Mouse (Mus musculus) spleen, postnatal 0 days (tissue): ENCODE measurements around the gene Fbh1. TPM values are rescaled to one million over a fixed set of nuclear protein-coding genes. Genes with fewer than 3 reads are reported as not detected.

ENCODE experiments used
- polyA plus RNA-seq: library from polyadenylated mRNA; unstranded; fragments of >200 nt; fragmentation: Nextera tagmentation; extraction: Ambion mirVana; gene quantifications from 2 replicates; pipeline ENCODE4 v1.2.1, GENCODE M21; 2015

The Fbh1 gene
- 35.5 and 39.6 TPM in 2 replicates for polyA plus RNA-seq

DNA sequence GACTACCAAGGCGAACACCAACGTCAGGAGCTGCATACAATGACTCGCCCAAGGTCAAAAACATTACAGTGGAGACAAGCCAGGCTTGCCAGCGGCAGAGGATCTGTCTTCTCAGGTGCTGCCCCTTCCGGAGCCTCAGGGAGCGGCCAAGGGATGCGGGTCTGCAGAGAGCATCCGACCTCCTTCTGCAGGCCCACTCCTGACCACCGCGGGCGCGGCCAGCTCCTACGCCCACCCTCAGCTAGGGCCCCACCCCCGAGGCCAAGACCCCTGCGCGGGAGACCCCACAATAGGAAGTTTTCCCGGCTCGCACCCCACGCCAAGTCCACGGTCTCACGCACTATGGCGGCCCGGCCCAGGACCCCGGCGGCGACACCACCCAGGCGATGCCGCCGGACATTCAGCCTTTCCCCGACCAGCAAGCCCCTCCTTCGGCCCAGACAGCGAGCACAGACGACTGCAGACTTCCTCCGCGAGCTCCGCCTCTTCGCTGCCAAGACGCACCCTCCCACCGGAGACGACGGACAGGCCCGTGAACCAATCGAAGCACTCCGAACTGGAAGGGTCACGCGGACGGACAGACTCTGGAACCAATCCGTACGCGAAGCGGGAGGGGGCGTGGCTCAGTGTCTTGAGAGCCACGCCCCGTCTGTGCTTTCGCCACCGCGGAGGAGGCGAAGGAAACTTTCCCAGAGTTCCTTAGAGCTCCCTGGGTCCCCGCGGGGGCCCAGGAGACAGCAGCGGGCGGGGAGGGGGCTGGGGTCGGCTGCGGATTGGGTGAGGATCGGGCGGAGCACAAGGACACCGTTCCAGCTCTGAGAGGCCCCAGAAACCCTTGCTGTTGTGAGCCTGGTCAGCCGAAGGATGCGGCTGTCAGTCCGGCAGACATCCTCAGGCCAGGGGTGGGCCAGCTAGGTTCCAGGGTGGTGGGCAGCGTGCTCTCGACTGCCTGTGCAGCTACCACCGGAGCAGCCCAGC is at the start of gene Fbh1, which contains the start of gene Ankrd16:
Gene Fbh1, minus strand, starts transcription at position 492 of the 978 bp plus-strand sequence.
Gene Ankrd16, plus strand, starts transcription at position 786 of the 978 bp plus-strand sequence.

GRCm38 (mm10) chr2:11705201-11706025 is 72.0 kb downstream of the Fbh1 start, which contains the start of gene Il15ra:
Gene Il15ra, plus strand, starts transcription at chr2:11705290.

Other genes with a start within 250 kb of the Fbh1 start
- 4.5 and 4.9 TPM in 2 replicates for gene Pfkfb3, start 223.5 kb downstream of the Fbh1 start, polyA plus RNA-seq
- 86.4 and 94.8 TPM in 2 replicates for gene Rbm17, start 173.4 kb downstream of the Fbh1 start, polyA plus RNA-seq
- not detected in 2 replicates for gene Gm17490, start 151.3 kb downstream of the Fbh1 start, polyA plus RNA-seq
- 0.07 TPM in 2 replicates for gene Il2ra, start 134.8 kb downstream of the Fbh1 start, polyA plus RNA-seq
- gene Il15ra, start 72.3 kb downstream of the Fbh1 start, polyA plus RNA-seq: 4.5 TPM in 2 replicates
- gene Ankrd16, start 294 bp upstream of the Fbh1 start, polyA plus RNA-seq: 22.8 and 27.7 TPM in 2 replicates